Mouse (Mus musculus) ES-E14 (cell line): ENCODE results near the gene Adarb2.

Experiments
- CHD2 ChIP-seq: IDR thresholded peaks from 2 replicates; pipeline ENCODE4 v1.6.1; 2014; ENCODE audit warnings: mild to moderate bottlenecking, low read depth, low read length, inconsistent platforms
- HCFC1 ChIP-seq: IDR thresholded peaks from 2 replicates; pipeline ENCODE4 v1.6.1; 2012; ENCODE audit warnings: low read length, inconsistent platforms, borderline replicate concordance; ENCODE audit not compliant: insufficient read depth
- MAFK ChIP-seq: IDR thresholded peaks from 2 replicates; pipeline ENCODE4 v1.6.1; 2014; ENCODE audit warnings: mild to moderate bottlenecking, low read depth, low read length, inconsistent platforms; ENCODE audit not compliant: insufficient read depth
- ZC3H11A ChIP-seq: IDR thresholded peaks from 2 replicates; pipeline ENCODE4 v1.6.1; 2012; ENCODE audit warnings: low read depth, mild to moderate bottlenecking, inconsistent platforms, low read length, borderline replicate concordance
- ZNF384 ChIP-seq: IDR thresholded peaks from 2 replicates; pipeline ENCODE4 v1.6.1; 2012; ENCODE audit warnings: low read depth, low read length, inconsistent platforms

GRCm38 (mm10) chr13:8406020-8406419, 203.4 kb downstream of the Adarb2 start:
- TF ChIP-seq ZNF384 (no peak), ZC3H11A (no peak), HCFC1 (no peak), CHD2 (no peak), MAFK (no peak)
